Mouse (Mus musculus) cortical plate, adult 2 months (tissue): Measurements from ENCODE around the gene Borcs8.

ENCODE experiments used
- CTCF ChIP-seq: fragments of 200-500 bp; IDR thresholded peaks from 2 replicates; pipeline ENCODE4 v1.5.1; 2011; ENCODE audit warnings: mild to moderate bottlenecking, control low read depth, low read length; ENCODE audit not compliant: insufficient read depth; ENCODE audit errors: extremely low read depth
- POLR2A ChIP-seq: fragments of 200-500 bp; IDR thresholded peaks from 2 replicates; pipeline ENCODE4 v1.6.1; 2011; ENCODE audit warnings: mild to moderate bottlenecking, low read length, control low read depth; ENCODE audit not compliant: insufficient read depth; ENCODE audit errors: extremely low read depth

DNA sequence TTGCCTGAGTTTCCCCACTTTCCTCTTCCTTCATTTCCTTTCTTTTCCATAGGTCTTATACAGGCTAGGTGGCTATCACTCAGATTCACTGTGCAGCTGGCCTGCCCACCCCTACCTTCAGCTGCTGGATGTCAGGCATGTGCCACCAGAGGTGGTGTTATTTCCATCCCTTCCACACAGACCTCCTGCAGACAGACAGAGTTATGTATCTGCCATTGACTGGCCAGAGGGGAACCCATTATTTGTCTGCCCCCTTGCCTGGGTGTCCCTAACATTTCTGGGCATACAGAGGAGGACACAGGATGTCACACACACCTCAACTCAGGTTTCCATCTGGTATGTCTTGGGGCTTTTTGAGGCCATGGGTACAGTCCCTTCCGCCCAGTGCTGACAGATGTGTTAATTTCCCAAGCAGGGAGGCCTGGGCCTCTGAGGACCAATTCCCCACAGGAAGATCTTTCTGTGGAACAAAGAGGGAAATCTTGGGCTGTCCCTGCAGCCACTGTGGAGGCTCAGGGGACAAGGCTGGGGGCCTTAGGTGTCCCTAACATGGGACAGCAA lies 18.0 kb downstream of the Borcs8 start:
- TF ChIP-seq CTCF (no peak), POLR2A (no peak)
